ENCODE assay signal across 8 mouse cellular contexts in the genomic region with DNA sequence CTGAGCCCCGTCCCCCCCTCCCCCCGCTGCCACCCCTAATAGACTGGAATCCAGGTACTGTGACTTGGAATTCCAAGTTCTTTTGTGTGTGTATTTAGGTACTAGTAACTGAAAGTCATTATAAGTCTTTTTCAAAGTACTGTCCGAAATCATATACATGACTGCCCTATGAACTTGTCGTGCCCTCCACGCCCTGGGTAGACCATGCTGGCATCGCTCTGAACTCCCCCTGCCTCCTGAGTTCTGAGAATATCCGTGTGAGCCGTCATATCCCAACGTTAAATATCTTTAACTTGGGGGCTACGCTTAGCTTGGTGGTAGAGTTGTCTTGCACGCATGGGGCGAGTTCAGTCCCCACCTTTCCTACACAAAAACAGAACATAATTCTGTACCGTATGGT. TPM values are rescaled to one million over a fixed set of nuclear protein-coding genes. Genes with fewer than 3 reads are reported as not detected.
DNase-seq lines count a peak whose midpoint lies in the region; ATAC-seq and TF ChIP-seq lines count a peak whose summit lies in the region.

No protein-coding gene starts in this region.

- H3K27me3 ChIP-seq in heart, embryonic 14.5 days (ENCODE audit: control insufficient read depth, insufficient read depth, low read length) = no peaks in the 10 kb centered on the region
- 0 out of 2 replicates have a peak, but pooled peaks cover under 1% of the 10 kb centered on the region for H3K27me3 ChIP-seq in G1E (ENCODE audit: insufficient read depth, low read length)
- H3K27me3 ChIP-seq in hindbrain, embryonic 10.5 days (ENCODE audit: insufficient read depth, poor library complexity, severe bottlenecking) = 0 out of 2 replicates have a peak, but pooled peaks cover 2% of the 10 kb centered on the region
- H3K27me3 ChIP-seq in midbrain, embryonic 11.5 days (ENCODE audit: control insufficient read depth, insufficient read depth, low read length) = no peaks in the 10 kb centered on the region

- no peak for DNase-seq in heart, adult 9 months (ENCODE audit: low spot score in 2 of 2)
- DNase-seq in G1E (ENCODE audit: low spot score) = peak; percentile 12
- no peak for DNase-seq in hindbrain, embryonic 10.5 days (ENCODE audit: low spot score)
- DNase-seq in midbrain, embryonic 11.5 days (ENCODE audit: low spot score, missing footprints) = no peak
- DNase-seq in right cerebral cortex, postnatal 10 days (ENCODE audit: low spot score in 2 of 2) = no peak
- DNase-seq in right cerebral cortex, adult 18-20 months = no peak
- DNase-seq in left cerebral cortex, postnatal 36 days (ENCODE audit: low spot score in 2 of 2) = no peak

- TF ChIP-seq CTCF in G1E (IDR thresholded peaks at IDR 0.05; ENCODE audit: low read depth, low read length) = no peak

- peak overlapping the region; percentile 83 for H3K4me2 ChIP-seq in heart, embryonic 14.5 days (ENCODE audit: low read length)
- H3K4me2 ChIP-seq in midbrain, embryonic 11.5 days = peak overlapping the region; percentile 55

- 49% methylated on average over 13 of the region's 13 CpGs for WGBS in heart, embryonic 14.5 days
- 56% methylated on average over 13 of the region's 13 CpGs for WGBS in hindbrain, embryonic 10.5 days
- WGBS in midbrain, embryonic 11.5 days = 53% methylated on average over 13 of the region's 13 CpGs

- ATAC-seq in heart, embryonic 14.5 days (ENCODE audit: insufficient number of reproducible peaks, insufficient read depth, low FRiP score, low read depth) = no peak
- no peak for ATAC-seq in G1E (ENCODE audit: extremely low read depth, insufficient number of reproducible peaks, low FRiP score, poor library complexity, severe bottlenecking)
- ATAC-seq in midbrain, embryonic 11.5 days (ENCODE audit: low FRiP score) = no peak

- peak overlapping the region; percentile 71 to 100 for H3K4me3 ChIP-seq in heart, embryonic 14.5 days (ENCODE audit: control insufficient read depth in 1 of 2, insufficient read depth in 1 of 2, low read depth in 1 of 2, low read length in 2 of 2)
- H3K4me3 ChIP-seq in G1E (ENCODE audit: low read depth, low read length) = peak overlapping the region; percentile 85
- peak overlapping the region; percentile 83 for H3K4me3 ChIP-seq in hindbrain, embryonic 10.5 days
- peak overlapping the region; percentile 73 for H3K4me3 ChIP-seq in midbrain, embryonic 11.5 days (ENCODE audit: low read depth, low read length)

- H3K9me3 ChIP-seq in heart, embryonic 14.5 days (ENCODE audit: control insufficient read depth, low read length) = no peaks in the 10 kb centered on the region
- no peaks in the 10 kb centered on the region for H3K9me3 ChIP-seq in G1E (replicated peaks)
- no peaks in the 10 kb centered on the region for H3K9me3 ChIP-seq in hindbrain, embryonic 10.5 days
- H3K9me3 ChIP-seq in midbrain, embryonic 11.5 days (ENCODE audit: control insufficient read depth, low read length) = no peaks in the 10 kb centered on the region

- peaks cover 30% of the 10 kb centered on the region for H3K36me3 ChIP-seq in heart, embryonic 14.5 days (ENCODE audit: control insufficient read depth, insufficient read depth, low read length)
- peaks cover 36% of the 10 kb centered on the region for H3K36me3 ChIP-seq in G1E (replicated peaks)
- peaks cover 38% of the 10 kb centered on the region for H3K36me3 ChIP-seq in hindbrain, embryonic 10.5 days
- H3K36me3 ChIP-seq in midbrain, embryonic 11.5 days (ENCODE audit: control insufficient read depth, insufficient read depth, low read length) = peaks cover 4% of the 10 kb centered on the region; the same call in 1 of the 2 replicates

- peak overlapping the region; percentile 96 for H3K9ac ChIP-seq in heart, embryonic 14.5 days (ENCODE audit: low read length)
- peak overlapping the region; percentile 94 for H3K9ac ChIP-seq in midbrain, embryonic 11.5 days (ENCODE audit: low read length)

- H3K27ac ChIP-seq in heart, embryonic 14.5 days (replicated peaks in 1 of 2; ENCODE audit: control insufficient read depth in 1 of 2, insufficient read depth in 1 of 2, low read depth in 2 of 2, low read length in 2 of 2) = peak overlapping the region in 1 of 2 experiments; percentile 85
- H3K27ac ChIP-seq in hindbrain, embryonic 10.5 days = peak overlapping the region; percentile 98
- H3K27ac ChIP-seq in midbrain, embryonic 11.5 days (ENCODE audit: low read depth, low read length) = no peak overlapping the region

- intact Hi-C loops in left cerebral cortex, postnatal 36 days (cut with DNase I) = no loop called here

- peaks cover 3% of the 10 kb centered on the region in 2 experiments; a peak in 3 of 4 replicates for H3K4me1 ChIP-seq in heart, embryonic 14.5 days (ENCODE audit: control insufficient read depth in 2 of 2, insufficient read depth in 2 of 2, low read length in 2 of 2)
- peaks cover 19% of the 10 kb centered on the region for H3K4me1 ChIP-seq in G1E (ENCODE audit: insufficient read depth, low read depth, low read length)
- peaks cover 16% of the 10 kb centered on the region; the same call in 1 of the 2 replicates for H3K4me1 ChIP-seq in hindbrain, embryonic 10.5 days (replicated peaks)
- H3K4me1 ChIP-seq in midbrain, embryonic 11.5 days (ENCODE audit: control insufficient read depth, insufficient read depth, low read length) = peaks cover 3% of the 10 kb centered on the region; the same call in 1 of the 2 replicates

RNA-seq across cellular contexts. Expression of a gene that starts 0.7 kb away (rescaled TPM):
- 5.1 and 6.2 TPM in 2 replicates for polyA plus RNA-seq in heart, embryonic 14.5 days (2014; fragmentation: Nextera tagmentation; extraction: Ambion mirVana)
- total RNA-seq in G1E (2014; fragmentation: Nextera tagmentation) (2.8 and 9.4 TPM in 2 replicates), G1E (2017) (3.0 and 3.9 TPM in 2 replicates)
- 5.0 and 5.6 TPM in 2 replicates for polyA plus RNA-seq in G1E (2012)
- polyA plus RNA-seq in hindbrain, embryonic 10.5 days (2016; fragmentation: Nextera tagmentation; extraction: Ambion mirVana) = 5.1 and 6.6 TPM in 2 replicates
- 4.6 and 5.4 TPM in 2 replicates for polyA plus RNA-seq in midbrain, embryonic 11.5 days (2014; fragmentation: Nextera tagmentation; extraction: Ambion mirVana)
- 1 to 10 TPM; 2.0 to 4.2 TPM for total RNA-seq in left cerebral cortex, postnatal 36 days (2021)

RNA-seq across cellular contexts. Expression of a gene that starts 3.9 kb away (rescaled TPM):
- polyA plus RNA-seq in heart, embryonic 14.5 days (2014; fragmentation: Nextera tagmentation; extraction: Ambion mirVana) = 1.4 and 2.8 TPM in 2 replicates
- total RNA-seq in G1E (2014; fragmentation: Nextera tagmentation) (1.6 TPM in 1 of 2 replicates, not detected in the other), G1E (2017) (0.27 and 1.5 TPM in 2 replicates)
- polyA plus RNA-seq in G1E (2012) = not detected in 2 replicates
- polyA plus RNA-seq in hindbrain, embryonic 10.5 days (2016; fragmentation: Nextera tagmentation; extraction: Ambion mirVana) = 1.9 and 2.7 TPM in 2 replicates
- 0.58 and 0.78 TPM in 2 replicates for polyA plus RNA-seq in midbrain, embryonic 11.5 days (2014; fragmentation: Nextera tagmentation; extraction: Ambion mirVana)
- 1 to 10 TPM in 1 of 2 experiments, under 1 TPM in 1; 0.76 to 1.7 TPM for total RNA-seq in left cerebral cortex, postnatal 36 days (2021)

RNA-seq across cellular contexts. Expression of a gene that starts 24.2 kb away (rescaled TPM):
- polyA plus RNA-seq in heart, embryonic 14.5 days (2014; fragmentation: Nextera tagmentation; extraction: Ambion mirVana) = 89.2 and 89.5 TPM in 2 replicates
- 54.0 and 97.5 TPM in 2 replicates for total RNA-seq in G1E (2014; fragmentation: Nextera tagmentation)
- 39.7 and 51.7 TPM in 2 replicates for total RNA-seq in G1E (2017)
- polyA plus RNA-seq in G1E (2012) = 150 and 207 TPM in 2 replicates
- 152 and 166 TPM in 2 replicates for polyA plus RNA-seq in hindbrain, embryonic 10.5 days (2016; fragmentation: Nextera tagmentation; extraction: Ambion mirVana)
- 176 and 179 TPM in 2 replicates for polyA plus RNA-seq in midbrain, embryonic 11.5 days (2014; fragmentation: Nextera tagmentation; extraction: Ambion mirVana)
- total RNA-seq in left cerebral cortex, postnatal 36 days (2021) = 10 to 100 TPM; 67.7 to 70.2 TPM

RNA-seq across cellular contexts. Expression of a gene that starts 42.3 kb away (rescaled TPM):
- 5.0 and 5.3 TPM in 2 replicates for polyA plus RNA-seq in heart, embryonic 14.5 days (2014; fragmentation: Nextera tagmentation; extraction: Ambion mirVana)
- 14.2 and 21.7 TPM in 2 replicates for total RNA-seq in G1E (2014; fragmentation: Nextera tagmentation)
- total RNA-seq in G1E (2017) = 5.6 and 7.9 TPM in 2 replicates
- 14.9 and 16.5 TPM in 2 replicates for polyA plus RNA-seq in G1E (2012)
- 12.2 and 12.5 TPM in 2 replicates for polyA plus RNA-seq in hindbrain, embryonic 10.5 days (2016; fragmentation: Nextera tagmentation; extraction: Ambion mirVana)
- 4.6 and 5.2 TPM in 2 replicates for polyA plus RNA-seq in midbrain, embryonic 11.5 days (2014; fragmentation: Nextera tagmentation; extraction: Ambion mirVana)
- 10 to 100 TPM; 70.3 to 77.3 TPM for total RNA-seq in left cerebral cortex, postnatal 36 days (2021)

RNA-seq across cellular contexts. Expression of a gene that starts 51.3 kb away (rescaled TPM):
- polyA plus RNA-seq in heart, embryonic 14.5 days (2014; fragmentation: Nextera tagmentation; extraction: Ambion mirVana) = 0.32 TPM in 1 of 2 replicates, not detected in the other
- total RNA-seq in G1E (2014; fragmentation: Nextera tagmentation) (not detected in 2 replicates), G1E (2017) (0.06 and 0.22 TPM in 2 replicates)
- not detected in 2 replicates for polyA plus RNA-seq in G1E (2012)
- polyA plus RNA-seq in hindbrain, embryonic 10.5 days (2016; fragmentation: Nextera tagmentation; extraction: Ambion mirVana) = not detected in 2 replicates
- polyA plus RNA-seq in midbrain, embryonic 11.5 days (2014; fragmentation: Nextera tagmentation; extraction: Ambion mirVana) = 0.28 TPM in 1 of 2 replicates, not detected in the other
- total RNA-seq in left cerebral cortex, postnatal 36 days (2021) = 1 to 10 TPM; 1.0 to 1.4 TPM
